Mouse (Mus musculus) spleen, postnatal 4 days (tissue): ENCODE measurements at regions not wholly inside any gene's neighbourhood (a gene's known extent, or its start where the extent isn't known, plus 50 kb on each side); places are given as distances from the start of the nearest gene placed in this dataset.

Experiments used
- DNase-seq, 2 experiments: peaks; one replicate each; pipeline ENCODE4 v3.0.0; 2022; ENCODE audit warnings: low spot score in 2 of 2

DNA sequence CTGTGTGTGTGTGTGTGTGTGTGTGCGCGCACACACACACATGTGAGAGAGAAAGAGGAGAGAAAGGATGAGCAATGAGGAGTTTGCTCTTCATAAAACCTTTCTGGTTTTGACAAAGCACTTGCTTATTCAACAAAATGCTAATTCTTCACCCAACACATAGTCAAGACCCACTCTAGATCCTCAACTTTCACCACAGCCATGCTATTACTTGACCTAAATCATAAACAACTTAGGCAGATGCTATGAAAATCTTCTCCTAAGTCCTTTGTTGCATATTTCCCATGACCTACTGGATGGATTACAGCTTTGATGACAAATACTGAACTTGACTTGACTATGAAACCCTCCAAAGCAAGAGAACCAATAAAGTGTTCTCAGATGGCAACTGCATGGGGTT lies 196.3 kb upstream of the Ank start:
- DNase-seq: no peak

DNA sequence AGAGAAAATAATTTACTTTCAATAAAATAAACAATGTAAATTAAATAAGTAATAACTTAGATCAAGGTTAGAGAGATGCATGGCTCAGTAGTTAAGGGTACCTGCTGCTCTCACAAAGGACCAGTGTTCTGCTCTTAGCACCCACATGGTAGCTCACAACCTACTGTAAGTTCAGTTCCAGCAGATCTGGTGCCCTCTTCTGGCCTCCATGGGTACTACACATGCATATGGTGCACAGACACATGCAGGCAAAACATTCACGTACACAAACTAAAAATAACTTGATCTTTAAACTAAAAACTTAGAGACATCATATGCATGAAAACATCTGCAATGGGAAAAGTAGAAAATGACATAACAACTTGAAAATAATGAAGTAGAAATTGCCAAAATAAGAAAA lies 184.2 kb upstream of the Ank start:
- DNase-seq: no peak

DNA sequence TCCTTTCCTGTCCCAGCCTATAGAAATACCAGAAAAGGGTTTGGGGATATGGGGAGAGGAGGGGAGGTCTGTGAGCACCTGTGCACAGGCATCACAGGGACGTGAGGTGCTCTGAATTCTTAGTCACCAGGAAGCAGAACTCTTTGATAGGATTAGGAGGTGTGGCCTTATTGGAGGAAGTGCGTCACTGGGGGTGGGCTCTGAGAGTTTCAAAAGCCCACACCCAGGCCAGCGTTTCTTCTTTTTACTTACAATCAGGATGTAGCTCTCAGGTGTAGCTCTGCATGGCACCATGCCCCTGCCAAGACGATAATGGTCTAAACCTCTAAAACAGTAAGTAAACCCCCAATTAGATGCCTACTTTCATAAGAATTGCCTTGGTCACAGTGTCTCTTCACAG lies 162.6 kb upstream of the Ank start:
- no peak for DNase-seq

DNA sequence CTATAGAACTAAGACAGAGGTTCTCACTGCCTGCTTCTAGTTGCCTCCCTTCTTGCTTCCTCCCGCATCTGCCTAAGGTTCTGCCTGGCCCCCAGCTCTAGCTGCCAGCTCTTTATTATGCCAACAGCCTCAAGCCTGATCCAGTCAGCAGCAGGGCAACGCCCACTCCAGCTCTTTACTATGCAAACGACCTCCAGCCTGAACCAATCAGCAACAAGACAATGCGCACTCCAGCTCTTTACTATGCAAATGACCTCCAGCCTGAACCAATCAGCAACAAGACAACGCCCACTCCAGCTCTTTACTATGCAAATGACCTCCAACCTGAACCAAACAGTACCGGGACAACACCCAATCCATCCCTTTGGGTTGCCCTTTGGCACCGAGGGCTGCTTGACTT lies 162.2 kb upstream of the Ank start:
- DNase-seq: no peak

DNA sequence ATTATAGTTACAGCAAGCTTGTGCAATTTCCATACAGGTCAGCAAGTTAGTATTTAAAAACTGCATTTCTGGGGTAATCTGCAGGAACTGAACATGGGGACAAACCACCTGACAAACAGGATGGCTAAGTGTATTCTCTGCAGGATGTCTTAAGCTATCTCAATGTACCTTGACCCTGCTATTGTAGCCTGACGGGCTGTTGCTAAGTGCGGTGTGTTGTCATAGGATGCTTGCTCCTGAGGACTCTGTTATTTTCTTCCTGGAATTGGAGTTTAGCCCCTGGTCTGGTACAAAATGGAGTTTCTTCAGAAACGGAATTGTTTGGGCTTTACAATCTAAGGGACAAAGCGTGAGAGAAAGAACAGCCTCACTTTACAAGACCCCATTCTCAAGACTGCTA lies 161.4 kb upstream of the Ank start:
- DNase-seq: no peak

DNA sequence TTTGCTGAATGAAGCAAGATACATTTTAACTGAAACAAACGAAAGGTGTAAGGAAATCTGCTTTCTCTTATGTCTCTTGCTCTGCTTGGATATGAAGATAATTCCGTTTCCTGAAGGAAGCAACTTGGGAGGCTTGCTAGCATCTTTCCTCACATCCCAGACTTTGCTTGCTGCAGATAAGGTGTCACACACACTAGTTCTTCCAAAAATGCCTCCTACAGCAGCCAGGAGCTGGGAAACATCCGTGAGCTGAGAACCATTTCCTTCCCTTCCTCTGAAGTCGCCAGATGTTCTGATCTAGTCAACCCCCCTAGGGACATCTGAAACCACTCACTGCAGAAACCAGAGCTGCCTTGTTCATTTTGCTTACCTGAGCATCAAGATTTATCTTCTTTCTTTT lies 157.8 kb upstream of the Ank start:
- no peak for DNase-seq

DNA sequence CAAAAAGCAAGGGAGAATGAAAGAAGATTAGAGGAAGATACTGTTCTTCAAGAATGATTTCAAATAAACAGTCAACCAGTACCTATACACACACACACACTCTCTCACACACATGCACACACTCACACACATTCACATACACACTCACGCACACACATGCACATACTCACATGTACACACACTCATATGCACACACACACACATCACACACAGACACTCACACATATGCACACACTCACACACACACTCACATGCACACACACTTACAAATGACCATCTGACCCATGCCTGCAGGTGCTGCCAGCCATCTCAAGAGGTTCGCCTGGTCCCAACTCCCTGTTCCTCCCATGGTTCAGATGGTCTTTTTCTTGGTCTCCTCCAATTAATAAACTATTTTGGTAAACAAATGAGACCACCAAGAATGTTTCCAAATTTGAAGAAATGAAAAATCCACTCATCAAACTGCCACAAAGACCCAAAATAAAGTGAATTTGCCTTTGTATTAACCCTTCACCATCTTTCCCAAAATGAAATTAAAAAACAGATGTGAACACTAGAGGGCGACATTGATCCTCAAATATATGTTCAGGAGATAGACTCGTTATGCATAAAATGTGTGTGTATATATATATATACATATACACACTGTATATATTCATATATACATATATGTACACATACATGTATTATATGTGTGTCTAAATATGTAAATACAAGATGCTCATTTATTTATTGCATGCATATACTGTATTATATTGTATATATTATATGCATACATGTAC lies 150.3 kb upstream of the Ank start:
- DNase-seq: no peak

DNA sequence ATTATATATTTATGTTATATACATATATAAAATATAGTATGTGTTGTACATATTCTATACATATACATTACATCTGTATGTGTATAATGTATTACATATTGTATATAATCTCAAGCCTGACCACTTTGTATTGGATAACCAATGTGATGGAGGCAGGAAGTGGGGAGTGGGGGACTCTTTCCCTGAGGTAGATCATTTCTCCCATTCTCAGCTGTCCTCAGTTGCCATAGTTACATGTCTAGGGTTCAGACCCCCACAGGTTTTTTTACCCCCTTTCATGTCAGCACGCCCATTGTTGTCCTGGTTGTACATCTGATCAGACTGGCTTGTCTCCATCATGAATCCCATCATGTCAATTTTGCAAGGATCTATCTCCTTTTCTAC lies 149.7 kb upstream of the Ank start:
- no peak for DNase-seq

DNA sequence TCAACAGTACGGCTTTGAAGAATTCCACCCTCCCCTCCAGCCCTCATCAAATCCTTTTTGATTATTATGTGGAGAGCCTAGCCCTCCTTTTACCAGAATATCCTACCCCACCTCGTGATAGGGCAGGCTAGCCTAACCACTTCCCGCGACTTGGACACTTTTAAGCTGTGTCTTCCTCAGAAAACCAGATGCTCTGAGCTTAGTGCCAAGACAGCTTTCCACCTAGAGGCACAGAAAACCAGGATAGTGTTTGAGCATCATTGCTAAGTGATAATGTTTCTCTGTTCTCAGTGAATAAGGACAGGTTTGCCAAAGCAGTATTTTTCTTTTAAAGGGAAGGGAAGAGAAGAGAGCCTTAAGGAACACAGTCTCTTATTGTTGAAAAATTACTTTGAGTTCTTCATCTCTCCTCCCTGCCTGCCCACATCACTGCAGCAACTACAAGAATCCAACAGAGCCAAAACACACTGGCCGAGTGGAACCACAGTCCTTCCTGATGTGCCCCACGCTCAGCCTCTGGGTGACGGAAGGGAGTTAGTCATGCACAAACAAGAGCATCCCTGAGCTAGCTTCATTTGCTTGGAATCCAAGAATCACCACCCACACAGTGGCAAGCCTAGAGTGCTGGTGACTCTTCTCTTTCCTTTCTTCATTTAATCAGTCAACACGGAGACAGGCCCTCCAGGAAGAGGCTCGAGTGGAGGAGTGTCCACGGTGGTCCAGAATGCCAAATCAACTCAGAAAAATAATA lies 144.4 kb upstream of the Ank start:
- no peak for DNase-seq

DNA sequence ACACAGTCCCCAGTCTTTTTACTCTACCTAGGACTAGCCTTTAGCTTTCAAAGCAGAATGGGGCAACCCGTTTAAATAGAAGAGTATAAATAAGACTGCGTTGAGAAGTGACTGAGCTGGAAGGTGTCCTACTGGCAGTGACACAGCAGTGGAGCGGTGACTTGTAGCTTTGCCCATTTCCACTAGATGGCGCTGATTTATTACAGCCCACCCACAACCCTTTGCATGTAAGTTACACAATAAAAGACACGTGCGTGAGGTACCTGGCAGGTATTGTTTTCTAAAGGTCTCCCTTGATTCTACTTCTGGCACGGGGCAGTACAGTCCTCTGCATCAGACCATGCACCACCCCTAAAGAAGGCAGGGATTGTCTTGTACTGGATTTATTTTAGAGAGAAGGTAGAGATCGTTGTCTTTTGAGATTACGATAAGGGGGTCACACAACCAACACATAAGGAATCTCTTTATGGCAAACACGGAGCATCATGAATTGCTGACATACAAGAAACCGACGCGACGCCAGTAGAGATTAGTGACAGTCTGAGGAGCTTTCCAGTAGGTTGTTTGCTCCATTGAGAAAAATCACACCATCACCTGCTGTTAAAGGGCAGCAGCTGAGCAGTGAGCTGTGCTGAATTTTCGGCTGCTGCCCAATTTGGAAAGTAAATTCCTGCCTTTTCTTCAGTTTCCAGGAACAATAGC lies 140.5 kb upstream of the Ank start:
- DNase-seq: peak; percentile 46 to 70

DNA sequence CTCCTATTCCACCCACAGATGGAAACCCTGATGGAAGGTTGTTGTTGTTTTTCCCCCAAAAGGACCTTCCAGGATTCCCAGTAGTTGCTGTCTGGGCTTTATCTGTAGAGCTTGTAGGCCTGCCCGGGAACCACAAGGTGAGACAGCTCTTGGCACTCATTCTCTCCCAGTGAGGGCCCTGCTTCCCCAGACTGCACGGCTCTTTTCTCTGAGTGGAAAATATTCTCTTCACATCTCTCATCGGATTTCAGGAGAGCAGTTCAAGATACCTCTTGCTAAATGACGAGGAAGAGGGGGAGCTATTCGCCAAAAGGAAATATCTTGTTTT lies 140.0 kb upstream of the Ank start:
- no peak for DNase-seq

DNA sequence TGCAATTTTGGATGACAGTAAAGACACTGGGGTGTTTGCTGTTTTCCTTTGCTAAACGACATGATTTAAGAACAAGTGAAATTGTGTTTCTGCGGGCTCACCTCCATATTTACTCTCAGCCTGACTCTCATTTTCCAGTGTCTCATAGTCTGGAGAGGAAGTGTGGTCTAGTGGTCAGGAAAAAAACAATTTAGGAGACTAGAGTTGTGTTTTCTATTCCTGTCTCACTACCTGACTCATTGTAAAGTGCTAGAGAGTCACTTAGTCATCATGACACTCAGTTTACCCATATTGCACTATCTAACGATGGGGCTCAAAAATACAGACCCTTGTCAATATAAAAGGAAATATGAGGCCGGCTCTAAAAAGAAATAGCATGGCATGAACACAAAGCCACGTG lies 138.7 kb upstream of the Ank start:
- no peak for DNase-seq

DNA sequence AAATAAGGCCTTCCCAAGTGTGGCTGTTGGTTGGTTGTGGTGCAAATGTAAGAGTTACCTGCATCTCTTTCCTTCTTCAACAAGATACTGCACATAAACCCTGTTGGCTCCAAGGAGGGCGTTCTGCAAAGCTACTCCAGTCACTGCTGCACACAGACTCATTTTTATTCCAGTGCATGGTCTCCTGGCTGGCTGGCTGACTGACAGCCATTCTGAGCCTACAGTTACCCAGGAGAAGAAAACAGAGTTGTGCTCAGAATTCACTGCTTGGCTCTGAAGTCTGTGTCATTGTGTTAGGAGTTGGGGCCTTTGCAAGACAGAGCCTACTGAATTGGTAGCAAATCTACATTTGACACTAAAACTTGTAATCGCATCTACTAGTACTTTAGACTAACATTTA lies 138.0 kb upstream of the Ank start:
- no peak for DNase-seq

DNA sequence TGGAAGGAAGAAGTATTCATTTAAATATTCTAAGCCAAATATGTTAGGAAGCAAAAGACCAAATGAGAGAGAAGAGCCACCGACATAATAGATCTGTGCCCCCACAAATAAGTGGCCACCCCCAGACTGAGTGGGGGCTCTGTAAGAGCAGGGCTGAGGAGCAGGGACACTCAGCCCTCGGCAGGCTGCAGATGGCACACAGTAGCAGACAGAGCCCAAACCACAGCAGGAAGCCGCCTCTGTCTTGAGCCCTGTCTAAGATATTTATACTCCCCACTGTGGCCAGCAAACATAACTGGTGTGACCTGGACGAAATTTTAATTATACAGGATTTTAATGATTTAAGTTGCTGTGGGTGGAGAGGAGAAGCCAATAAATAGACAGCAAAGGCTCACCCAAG lies 126.4 kb upstream of the Ank start:
- no peak for DNase-seq

DNA sequence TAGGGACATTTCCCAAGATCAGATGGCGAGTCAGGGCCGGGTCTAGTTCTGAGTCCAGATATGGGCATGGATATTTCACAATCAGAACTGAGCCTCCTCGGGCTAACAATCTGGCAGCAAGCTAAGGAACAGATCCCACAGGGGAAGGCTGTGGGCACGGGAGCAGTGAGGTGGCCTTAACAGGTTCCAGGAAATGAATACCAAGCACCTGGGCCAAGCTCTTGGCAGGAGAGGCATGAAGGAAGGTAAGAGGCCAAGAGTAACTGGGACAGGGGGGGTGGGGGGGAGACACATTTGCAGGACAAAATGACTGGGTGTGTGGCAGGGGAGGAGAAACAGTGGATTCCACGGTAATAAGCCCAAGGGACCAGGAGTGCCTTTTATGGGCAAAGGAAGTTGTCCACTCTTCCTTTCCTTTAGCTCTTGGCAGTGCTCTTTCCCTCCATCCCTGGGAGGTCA lies 124.9 kb upstream of the Ank start:
- DNase-seq: no peak

DNA sequence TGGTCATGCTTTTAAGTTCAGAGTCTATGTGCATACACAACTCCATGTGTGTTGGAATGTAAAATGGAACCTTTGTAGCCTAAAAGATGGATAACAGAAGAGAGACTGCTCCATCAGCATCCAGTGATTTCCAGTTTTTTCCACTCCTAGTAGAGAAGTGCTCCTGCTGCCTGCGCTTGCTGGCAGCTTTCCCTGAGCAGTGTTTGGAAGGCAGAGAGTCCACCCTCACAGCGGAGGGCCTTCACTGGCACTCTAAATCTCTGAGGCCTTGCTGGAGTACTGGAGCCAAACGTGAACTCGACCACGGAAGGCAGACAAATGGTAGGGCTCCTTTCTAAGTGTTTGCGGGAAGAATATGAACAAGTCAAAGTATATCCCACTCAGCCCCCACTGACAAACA lies 108.0 kb upstream of the Ank start:
- no peak for DNase-seq

DNA sequence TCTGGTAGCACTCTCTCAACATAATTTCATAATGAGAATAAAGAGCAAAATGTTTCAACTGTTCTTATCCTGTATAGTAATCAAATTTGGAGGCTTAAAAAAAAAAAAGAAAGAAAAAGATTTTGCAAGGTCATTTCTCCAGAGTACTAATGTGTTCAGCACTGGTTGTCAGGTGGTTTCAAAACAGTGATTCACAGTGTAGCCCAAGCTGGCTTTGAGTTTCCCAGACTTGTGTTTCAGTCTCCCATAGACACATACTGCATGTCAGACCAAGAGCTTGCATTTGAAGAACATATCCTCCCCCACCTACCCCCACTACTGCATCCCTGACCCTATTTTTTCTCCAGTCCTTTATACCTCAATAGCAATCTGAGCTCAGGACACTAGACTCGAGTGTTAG lies 107.2 kb upstream of the Ank start:
- no peak for DNase-seq

DNA sequence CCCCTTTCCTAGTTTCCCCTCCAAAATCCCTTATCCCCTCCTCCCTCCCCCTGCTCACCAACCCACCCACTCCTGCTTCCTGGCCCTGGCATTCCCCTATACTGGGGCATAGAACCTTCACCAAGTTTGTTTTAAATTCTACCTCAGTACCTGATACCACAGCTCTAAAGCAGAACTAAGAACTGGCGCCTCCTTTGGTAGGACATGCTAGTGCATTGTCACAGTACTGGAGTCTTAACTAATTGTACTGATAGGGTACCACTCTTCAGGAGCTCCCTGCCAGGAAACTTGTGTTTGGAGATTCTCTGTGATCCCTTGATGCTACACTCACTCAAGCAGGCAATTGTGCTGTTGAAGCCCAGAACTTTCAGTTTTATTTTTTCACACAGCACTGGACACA lies 92.0 kb upstream of the Ank start:
- no peak for DNase-seq

DNA sequence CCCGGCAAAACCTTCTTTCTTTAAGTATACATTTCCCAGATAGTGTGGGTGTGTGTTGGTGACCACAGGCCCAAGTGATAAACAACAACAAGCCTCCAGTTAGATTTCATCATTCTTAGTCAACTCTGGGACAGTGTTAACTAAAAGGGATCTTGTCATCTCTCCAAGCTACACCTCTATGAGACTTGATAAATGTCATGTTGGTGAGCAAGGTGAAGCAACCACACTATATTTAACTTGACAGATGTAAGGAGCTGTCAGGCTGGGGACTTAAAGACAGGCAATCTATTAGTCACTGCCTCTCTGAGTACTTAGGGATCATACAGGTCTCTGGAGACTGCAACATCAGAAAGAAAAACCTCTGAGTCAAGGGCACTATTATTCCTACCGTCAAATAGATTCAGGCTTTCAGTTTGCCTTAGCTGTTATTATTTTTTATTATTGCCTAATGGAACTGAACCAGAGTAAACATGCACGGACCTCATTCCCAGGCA lies 87.8 kb upstream of the Ank start:
- DNase-seq: no peak

DNA sequence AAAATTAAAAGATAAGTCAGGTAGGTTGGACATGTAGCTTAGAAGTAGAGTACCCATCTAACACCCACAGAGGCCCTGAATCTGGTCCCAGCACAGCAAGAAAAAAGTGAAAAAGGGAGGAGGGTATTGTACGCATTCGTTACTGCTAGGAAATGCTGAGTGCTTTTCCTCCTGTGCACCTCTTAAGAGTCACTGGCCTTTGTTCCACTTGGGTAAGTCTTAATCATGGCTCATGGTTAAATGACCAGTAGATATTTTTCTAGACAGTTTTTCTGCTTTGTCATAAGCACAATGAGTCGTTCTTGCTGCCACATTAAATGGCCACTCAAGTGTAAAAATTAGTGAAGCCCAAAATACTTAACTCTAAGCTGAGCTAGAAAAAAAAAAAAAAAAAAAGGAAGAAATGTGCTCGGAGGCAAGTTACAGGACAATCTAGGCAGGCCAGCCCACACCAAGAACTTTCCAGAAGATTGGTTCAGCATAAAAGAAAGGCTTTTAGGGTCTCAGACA lies 86.0 kb upstream of the Ank start:
- DNase-seq: no peak

DNA sequence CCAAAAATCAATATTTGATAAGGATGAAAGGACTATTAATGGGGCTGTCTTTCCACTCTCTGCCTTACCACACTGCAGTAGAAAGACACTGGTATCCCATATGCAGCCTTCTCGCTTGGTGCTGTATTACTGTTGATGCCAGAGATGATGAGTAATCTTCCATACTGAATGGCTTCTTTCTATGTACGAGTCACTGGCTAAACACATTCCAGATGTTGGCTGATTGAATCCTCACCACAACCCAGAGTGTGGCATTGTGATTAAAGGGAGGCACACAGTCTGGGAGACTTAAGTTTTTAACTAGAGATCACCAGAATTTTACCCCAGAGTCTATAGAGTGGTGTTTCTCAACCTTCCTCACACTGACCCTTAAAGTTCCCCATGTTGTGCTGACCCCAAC lies 84.9 kb upstream of the Ank start:
- DNase-seq: no peak

DNA sequence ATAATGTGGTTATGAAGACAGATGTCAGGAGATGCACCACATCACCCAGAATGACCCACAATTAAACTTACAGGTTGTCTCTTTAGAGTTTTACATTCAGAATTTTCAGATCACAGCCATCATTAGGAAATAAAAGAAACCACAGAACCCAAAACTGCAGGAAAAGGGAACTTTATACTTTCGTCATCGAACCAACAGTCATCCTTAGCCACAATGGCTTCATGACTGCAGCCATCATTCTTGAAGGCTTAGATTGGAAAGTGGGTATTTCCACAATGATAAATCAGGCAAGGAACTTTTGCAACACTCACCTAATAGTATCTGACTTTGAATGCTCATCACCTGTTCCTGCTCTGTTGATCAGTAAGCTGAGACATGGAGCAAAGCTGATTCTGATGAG lies 75.9 kb upstream of the Ank start:
- no peak for DNase-seq

DNA sequence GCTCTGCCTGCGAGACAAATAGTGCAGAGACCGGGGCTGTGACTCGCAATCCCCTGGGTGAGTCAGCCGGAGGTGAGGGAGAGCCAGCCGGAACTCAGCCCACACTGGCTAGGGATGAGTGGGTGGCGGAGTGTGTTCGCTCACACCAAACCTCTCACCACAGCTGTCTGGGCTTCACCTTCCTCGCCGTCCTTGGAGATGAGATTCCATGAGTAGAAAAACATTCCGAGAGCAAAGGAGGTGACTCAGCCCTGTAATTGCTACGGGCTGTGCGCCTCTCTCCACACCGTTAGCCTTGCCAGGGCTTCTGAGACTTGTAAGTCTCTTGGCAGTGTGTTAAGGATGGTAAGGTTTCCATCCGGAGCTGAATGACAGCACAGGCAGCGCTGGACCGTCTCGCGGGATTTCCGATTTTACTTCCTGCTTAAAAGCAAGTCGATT lies 60.7 kb upstream of the Ank start:
- peak in 1 of 2 experiments; percentile 57 for DNase-seq
